Mouse (Mus musculus): ENCODE measurements around the gene Agap2. TPM values are rescaled to one million over a fixed set of nuclear protein-coding genes. Genes with fewer than 3 reads are reported as not detected.

Agap2 gene
- polyA plus RNA-seq, 1 experiment = 2.2 TPM

DNA sequence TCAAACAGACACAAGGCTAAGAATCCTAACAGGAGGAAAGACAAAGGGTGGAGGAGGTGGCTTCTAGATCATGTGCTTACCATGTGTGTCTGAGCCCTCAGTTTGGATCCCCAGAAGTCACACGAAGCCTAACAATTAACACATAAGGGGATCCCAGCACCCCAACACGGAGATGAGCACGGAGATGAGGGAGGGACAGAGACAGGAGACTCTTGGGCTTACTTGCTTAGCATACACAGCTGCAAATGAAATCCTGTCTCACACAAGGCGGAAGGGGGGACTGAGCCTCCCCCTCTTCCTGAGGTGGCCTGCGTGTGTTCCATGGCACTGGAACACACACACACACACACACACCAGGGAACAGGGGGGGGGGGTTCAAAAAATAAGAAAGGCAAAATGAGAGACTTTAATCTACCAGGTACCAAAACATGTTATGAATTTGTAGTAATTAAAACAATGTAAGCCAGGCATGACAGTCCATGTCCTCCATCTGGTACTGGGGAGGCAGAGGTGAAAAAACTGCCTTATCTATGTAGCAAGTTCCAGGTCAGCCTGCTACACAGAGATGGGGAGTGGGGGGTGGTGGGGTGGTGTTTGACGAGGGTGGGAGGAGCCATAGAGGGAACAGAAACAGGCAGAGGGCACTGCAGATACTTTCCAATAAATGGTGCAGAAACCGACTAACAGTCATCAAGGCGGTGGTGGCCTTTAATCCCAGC is 60.2 kb downstream of the Agap2 start:
- Histone ChIP-seq H3K4me3 (ENCODE audit: insufficient read depth, low read depth, low read length) (no peak overlapping the region), H3K36me3 (ENCODE audit: control insufficient read depth, insufficient read depth, low read length) (no peaks in the 10 kb centered on the region), H3K27ac (ENCODE audit: insufficient read depth, low read depth, low read length) (no peak overlapping the region), H3K27me3 (replicated peaks; ENCODE audit: control insufficient read depth, insufficient read depth, low read length) (no peaks in the 10 kb centered on the region), H3K4me1 (ENCODE audit: control insufficient read depth, insufficient read depth, low read length) (peaks cover 6% of the 10 kb centered on the region; the same call in 1 of the 2 replicates)
- TF ChIP-seq POLR2A (IDR thresholded peaks at IDR 0.05; ENCODE audit: low read depth, low read length) (no peak), CTCF (conservative IDR thresholded peaks at IDR 0.05; ENCODE audit: insufficient read depth, insufficient read length, low read depth, low read length) (no peak)
- WGBS = 67% methylated on average over 8 of the region's 8 CpGs
- no peak for DNase-seq

- 75% methylated on average over 4 of the region's 4 CpGs for WGBS
- Histone ChIP-seq H3K4me1 (ENCODE audit: control insufficient read depth, insufficient read depth, low read length) (peaks cover 6% of the 10 kb centered on the region; the same call in 1 of the 2 replicates), H3K4me3 (ENCODE audit: insufficient read depth, low read depth, low read length) (no peak overlapping the region), H3K36me3 (ENCODE audit: control insufficient read depth, insufficient read depth, low read length) (no peaks in the 10 kb centered on the region), H3K27ac (ENCODE audit: insufficient read depth, low read depth, low read length) (no peak overlapping the region), H3K27me3 (replicated peaks; ENCODE audit: control insufficient read depth, insufficient read depth, low read length) (no peaks in the 10 kb centered on the region)
- no peak for DNase-seq
- TF ChIP-seq CTCF (conservative IDR thresholded peaks at IDR 0.05; ENCODE audit: insufficient read depth, insufficient read length, low read depth, low read length) (no peak), POLR2A (IDR thresholded peaks at IDR 0.05; ENCODE audit: low read depth, low read length) (no peak)
Measured at GRCm38 (mm10) chr10:127136510-127136909, 61.4 kb downstream of the Agap2 start.

GRCm38 (mm10) chr10:127137896-127138295 is 62.8 kb downstream of the Agap2 start:
- Histone ChIP-seq H3K36me3 (ENCODE audit: control insufficient read depth, insufficient read depth, low read length) (no peaks in the 10 kb centered on the region), H3K27me3 (replicated peaks; ENCODE audit: control insufficient read depth, insufficient read depth, low read length) (no peaks in the 10 kb centered on the region), H3K27ac (ENCODE audit: insufficient read depth, low read depth, low read length) (no peak overlapping the region), H3K4me1 (ENCODE audit: control insufficient read depth, insufficient read depth, low read length) (peaks cover 6% of the 10 kb centered on the region; the same call in 1 of the 2 replicates), H3K4me3 (ENCODE audit: insufficient read depth, low read depth, low read length) (no peak overlapping the region)
- WGBS = 84% methylated on average over 3 of the region's 3 CpGs
- TF ChIP-seq CTCF (conservative IDR thresholded peaks at IDR 0.05; ENCODE audit: insufficient read depth, insufficient read length, low read depth, low read length) = no peak
- TF ChIP-seq POLR2A (IDR thresholded peaks at IDR 0.05; ENCODE audit: low read depth, low read length) = no peak
- DNase-seq = no peak

GRCm38 (mm10) chr10:127138328-127139141 is 63.5 kb downstream of the Agap2 start:
- H3K4me1 ChIP-seq (ENCODE audit: control insufficient read depth, insufficient read depth, low read length) = peaks cover 6% of the 10 kb centered on the region; the same call in 1 of the 2 replicates
- no peak overlapping the region for H3K27ac ChIP-seq (ENCODE audit: insufficient read depth, low read depth, low read length)
- H3K27me3 ChIP-seq (replicated peaks; ENCODE audit: control insufficient read depth, insufficient read depth, low read length) = no peaks in the 10 kb centered on the region
- TF ChIP-seq POLR2A (IDR thresholded peaks at IDR 0.05; ENCODE audit: low read depth, low read length) = no peak
- no peak for TF ChIP-seq CTCF (conservative IDR thresholded peaks at IDR 0.05; ENCODE audit: insufficient read depth, insufficient read length, low read depth, low read length)
- H3K36me3 ChIP-seq (ENCODE audit: control insufficient read depth, insufficient read depth, low read length) = no peaks in the 10 kb centered on the region
- no peak overlapping the region for H3K4me3 ChIP-seq (ENCODE audit: insufficient read depth, low read depth, low read length)
- peak; percentile 54 for DNase-seq
- WGBS = 55% methylated on average over 18 of the region's 18 CpGs

- WGBS = 80% methylated on average over 11 of the region's 11 CpGs
- H3K4me1 ChIP-seq (ENCODE audit: control insufficient read depth, insufficient read depth, low read length) = peaks cover 6% of the 10 kb centered on the region; the same call in 1 of the 2 replicates
- no peak overlapping the region for H3K4me3 ChIP-seq (ENCODE audit: insufficient read depth, low read depth, low read length)
- no peak for DNase-seq
- H3K27me3 ChIP-seq (replicated peaks; ENCODE audit: control insufficient read depth, insufficient read depth, low read length) = no peaks in the 10 kb centered on the region
- no peak overlapping the region for H3K27ac ChIP-seq (ENCODE audit: insufficient read depth, low read depth, low read length)
- TF ChIP-seq POLR2A (IDR thresholded peaks at IDR 0.05; ENCODE audit: low read depth, low read length) (no peak), CTCF (conservative IDR thresholded peaks at IDR 0.05; ENCODE audit: insufficient read depth, insufficient read length, low read depth, low read length) (no peak)
- H3K36me3 ChIP-seq (ENCODE audit: control insufficient read depth, insufficient read depth, low read length) = no peaks in the 10 kb centered on the region
Measured at GRCm38 (mm10) chr10:127140971-127141370, 65.9 kb downstream of the Agap2 start.

- no peaks in the 10 kb centered on the region for H3K36me3 ChIP-seq (ENCODE audit: control insufficient read depth, insufficient read depth, low read length)
- H3K4me1 ChIP-seq (ENCODE audit: control insufficient read depth, insufficient read depth, low read length) = peaks cover 6% of the 10 kb centered on the region; the same call in 1 of the 2 replicates
- H3K27ac ChIP-seq (ENCODE audit: insufficient read depth, low read depth, low read length) = no peak overlapping the region
- 56% methylated on average over 8 of the region's 8 CpGs for WGBS
- H3K27me3 ChIP-seq (replicated peaks; ENCODE audit: control insufficient read depth, insufficient read depth, low read length) = no peaks in the 10 kb centered on the region
- no peak for TF ChIP-seq POLR2A (IDR thresholded peaks at IDR 0.05; ENCODE audit: low read depth, low read length)
- no peak for DNase-seq
- no peak overlapping the region for H3K4me3 ChIP-seq (ENCODE audit: insufficient read depth, low read depth, low read length)
Measured at GRCm38 (mm10) chr10:127141500-127141899, 66.4 kb downstream of the Agap2 start.

Other genes with a start within 250 kb of the Agap2 start
- 11.2 and 14.2 TPM in 2 replicates for gene Atp23, start 173.9 kb upstream of the Agap2 start, polyA plus RNA-seq (2012; rRNA removed)
- 118 and 126 TPM in 2 replicates for gene Ctdsp2, start 96.6 kb upstream of the Agap2 start, polyA plus RNA-seq (2012; rRNA removed)
- gene Avil, start 74.6 kb upstream of the Agap2 start, polyA plus RNA-seq (2012; rRNA removed) = 0.14 and 0.19 TPM in 2 replicates
- 54.0 and 58.1 TPM in 2 replicates for gene Tsfm, start 44.4 kb upstream of the Agap2 start, polyA plus RNA-seq (2012; rRNA removed)
- 24.5 and 27.5 TPM in 2 replicates for gene Mettl1, start 33.9 kb upstream of the Agap2 start, polyA plus RNA-seq (2012; rRNA removed)
- 2.4 and 3.1 TPM in 2 replicates for gene Eef1akmt3, start 33.8 kb upstream of the Agap2 start, polyA plus RNA-seq (2012; rRNA removed)
- gene Cyp27b1, start 27.0 kb upstream of the Agap2 start, polyA plus RNA-seq (2012; rRNA removed) = 13.5 and 14.3 TPM in 2 replicates
- gene March9, start 15.1 kb upstream of the Agap2 start, polyA plus RNA-seq (2012; rRNA removed) = 13.1 and 15.3 TPM in 2 replicates
- 195 and 216 TPM in 2 replicates for gene Cdk4, start 11.8 kb upstream of the Agap2 start, polyA plus RNA-seq (2012; rRNA removed)
- gene Tspan31, start 5.0 kb upstream of the Agap2 start, polyA plus RNA-seq (2012; rRNA removed) = 102 and 117 TPM in 2 replicates
- 108 and 114 TPM in 2 replicates for gene Os9, start 45.8 kb downstream of the Agap2 start, polyA plus RNA-seq (2012; rRNA removed)
- 15.4 and 27.5 TPM in 2 replicates for gene B4galnt1, start 89.9 kb downstream of the Agap2 start, polyA plus RNA-seq (2012; rRNA removed)
- 6.6 and 8.1 TPM in 2 replicates for gene Slc26a10, start 105.4 kb downstream of the Agap2 start, polyA plus RNA-seq (2012; rRNA removed)
- 9.2 and 11.9 TPM in 2 replicates for gene Arhgef25, start 114.8 kb downstream of the Agap2 start, polyA plus RNA-seq (2012; rRNA removed)
- gene Dtx3, start 120.4 kb downstream of the Agap2 start, polyA plus RNA-seq (2012; rRNA removed) = 101 and 132 TPM in 2 replicates
- 116 and 120 TPM in 2 replicates for gene Pip4k2c, start 136.3 kb downstream of the Agap2 start, polyA plus RNA-seq (2012; rRNA removed)
- gene Kif5a, start 188.1 kb downstream of the Agap2 start, polyA plus RNA-seq (2012; rRNA removed) = 3.7 and 6.7 TPM in 2 replicates
- gene Dctn2, start 191.1 kb downstream of the Agap2 start, polyA plus RNA-seq (2012; rRNA removed) = 181 and 184 TPM in 2 replicates
- gene Mbd6, start 213.7 kb downstream of the Agap2 start, polyA plus RNA-seq (2012; rRNA removed) = 24.6 and 26.8 TPM in 2 replicates
- 44.4 and 48.3 TPM in 2 replicates for gene Mars, start 236.5 kb downstream of the Agap2 start, polyA plus RNA-seq (2012; rRNA removed)
- gene Arhgap9, start 246.7 kb downstream of the Agap2 start, polyA plus RNA-seq (2012; rRNA removed) = 2.7 and 6.0 TPM in 2 replicates

Data from kidney, adult 2 months (tissue).